Mouse (Mus musculus) thymus, adult 2 months (tissue): ENCODE results near the gene Polr1d. TPM values are rescaled to one million over a fixed set of nuclear protein-coding genes. Genes with fewer than 3 reads are reported as not detected.

Experiments
- DNase-seq: peaks from one replicate; pipeline ENCODE4 v3.0.0; 2021
- H3K27ac ChIP-seq: fragments of 200-500 bp; 2 replicates; pipeline ENCODE4 v1.5.1; 2012; ENCODE audit warnings: low read length, control low read depth; ENCODE audit not compliant: control insufficient read depth, insufficient read depth
- H3K27me3 ChIP-seq: fragments of 200-500 bp; 2 replicates; pipeline ENCODE4 v1.6.1; 2012; ENCODE audit warnings: mild to moderate bottlenecking, low read length, moderate library complexity, mixed read lengths; ENCODE audit not compliant: control insufficient read depth, insufficient read depth
- H3K36me3 ChIP-seq: fragments of 200-500 bp; 2 replicates; pipeline ENCODE4 v1.6.1; 2012; ENCODE audit warnings: mild to moderate bottlenecking, low read length, moderate library complexity; ENCODE audit not compliant: control insufficient read depth, insufficient read depth
- H3K4me1 ChIP-seq: fragments of 200-500 bp; replicated peaks from 2 replicates; pipeline ENCODE4 v1.6.1; 2012; ENCODE audit warnings: low read length; ENCODE audit not compliant: control insufficient read depth, insufficient read depth
- H3K4me3 ChIP-seq: fragments of 200-500 bp; 2 replicates; pipeline ENCODE4 v1.5.1; 2012; ENCODE audit warnings: mild to moderate bottlenecking, low read length, control low read depth, moderate library complexity; ENCODE audit not compliant: control insufficient read depth, insufficient read depth
- CTCF ChIP-seq: fragments of 200-500 bp; IDR thresholded peaks from 2 replicates; pipeline ENCODE4 v1.5.1; 2012; ENCODE audit warnings: mild to moderate bottlenecking, control low read depth, low read length, moderate library complexity, borderline replicate concordance; ENCODE audit not compliant: control insufficient read depth, poor library complexity, insufficient read depth; ENCODE audit errors: extremely low read depth
- POLR2A ChIP-seq: fragments of 200-500 bp; IDR thresholded peaks from 2 replicates; pipeline ENCODE4 v1.6.1; 2012; ENCODE audit warnings: mild to moderate bottlenecking, low read length, control low read depth, moderate library complexity; ENCODE audit not compliant: control insufficient read depth, poor library complexity, insufficient read depth; ENCODE audit errors: extremely low read depth
- WGBS: fragments of 180-500 bp; shearing (Covaris S2); methylation state at CpG from one replicate; pipeline ENCODE4 v1.1.7; 2018; 5-methylcytosine and 5-hydroxymethylcytosine counted together
- polyA plus RNA-seq: library from polyadenylated mRNA; depleted of rRNA; stranded (reverse); fragments of >200 nt; gene quantifications from 2 replicates; pipeline ENCODE4 v1.2.3, GENCODE M21; 2012

The Polr1d gene
- polyA plus RNA-seq, 1 experiment = 55.1 TPM

DNA sequence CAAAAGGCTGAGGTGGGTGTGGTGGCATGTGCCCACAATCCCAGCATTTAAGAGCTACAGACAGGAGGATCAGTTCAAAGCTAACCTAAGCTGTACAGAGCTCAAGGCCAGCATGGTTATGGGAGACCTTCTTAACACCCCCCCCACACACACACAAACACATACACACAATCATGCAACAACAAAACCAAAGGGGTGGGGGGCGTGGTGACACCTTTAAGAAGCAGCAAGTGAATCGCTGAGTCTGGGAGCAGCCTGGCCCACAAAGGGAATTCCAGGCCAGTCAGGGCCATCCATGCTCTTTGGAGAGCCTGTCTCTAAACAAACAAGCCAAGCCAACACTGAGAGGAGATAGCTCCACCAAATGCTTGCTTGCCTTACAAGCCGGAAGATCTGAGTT, 39.2 kb upstream of the Polr1d start:
- H3K36me3 ChIP-seq = peaks cover 19% of the 10 kb centered on the region
- no peak overlapping the region for H3K27ac ChIP-seq
- no peak for DNase-seq
- H3K27me3 ChIP-seq = no peaks in the 10 kb centered on the region
- H3K4me1 ChIP-seq = no peaks in the 10 kb centered on the region
- no peak overlapping the region for H3K4me3 ChIP-seq
- TF ChIP-seq POLR2A (no peak), CTCF (no peak)
- WGBS = 88% methylated on average over 3 of the region's 3 CpGs

DNA sequence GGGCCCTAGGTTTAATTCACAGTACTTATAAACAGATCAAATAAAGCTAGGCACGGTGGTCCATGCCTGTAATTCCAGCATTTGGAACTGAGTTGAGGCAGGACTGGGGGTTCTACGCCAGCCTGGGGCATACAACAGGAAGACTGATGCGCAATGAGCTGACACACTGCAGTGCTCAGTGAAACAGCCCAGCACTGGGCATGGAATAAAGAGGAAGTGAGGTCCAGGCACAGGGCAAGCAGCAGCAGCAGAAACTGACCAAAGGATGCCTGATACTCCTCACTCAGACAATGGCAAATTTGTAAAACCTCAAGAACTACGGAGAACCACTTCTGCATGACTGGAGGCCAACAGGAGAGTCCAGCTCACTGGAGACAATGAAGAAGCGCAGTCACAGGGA, 37.5 kb upstream of the Polr1d start:
- 89% methylated on average over 5 of the region's 5 CpGs for WGBS
- TF ChIP-seq POLR2A (no peak), CTCF (no peak)
- H3K4me3 ChIP-seq = no peak overlapping the region
- H3K27ac ChIP-seq = no peak overlapping the region
- no peak for DNase-seq
- no peaks in the 10 kb centered on the region for H3K4me1 ChIP-seq
- H3K27me3 ChIP-seq = no peaks in the 10 kb centered on the region
- H3K36me3 ChIP-seq = peaks cover 19% of the 10 kb centered on the region

DNA sequence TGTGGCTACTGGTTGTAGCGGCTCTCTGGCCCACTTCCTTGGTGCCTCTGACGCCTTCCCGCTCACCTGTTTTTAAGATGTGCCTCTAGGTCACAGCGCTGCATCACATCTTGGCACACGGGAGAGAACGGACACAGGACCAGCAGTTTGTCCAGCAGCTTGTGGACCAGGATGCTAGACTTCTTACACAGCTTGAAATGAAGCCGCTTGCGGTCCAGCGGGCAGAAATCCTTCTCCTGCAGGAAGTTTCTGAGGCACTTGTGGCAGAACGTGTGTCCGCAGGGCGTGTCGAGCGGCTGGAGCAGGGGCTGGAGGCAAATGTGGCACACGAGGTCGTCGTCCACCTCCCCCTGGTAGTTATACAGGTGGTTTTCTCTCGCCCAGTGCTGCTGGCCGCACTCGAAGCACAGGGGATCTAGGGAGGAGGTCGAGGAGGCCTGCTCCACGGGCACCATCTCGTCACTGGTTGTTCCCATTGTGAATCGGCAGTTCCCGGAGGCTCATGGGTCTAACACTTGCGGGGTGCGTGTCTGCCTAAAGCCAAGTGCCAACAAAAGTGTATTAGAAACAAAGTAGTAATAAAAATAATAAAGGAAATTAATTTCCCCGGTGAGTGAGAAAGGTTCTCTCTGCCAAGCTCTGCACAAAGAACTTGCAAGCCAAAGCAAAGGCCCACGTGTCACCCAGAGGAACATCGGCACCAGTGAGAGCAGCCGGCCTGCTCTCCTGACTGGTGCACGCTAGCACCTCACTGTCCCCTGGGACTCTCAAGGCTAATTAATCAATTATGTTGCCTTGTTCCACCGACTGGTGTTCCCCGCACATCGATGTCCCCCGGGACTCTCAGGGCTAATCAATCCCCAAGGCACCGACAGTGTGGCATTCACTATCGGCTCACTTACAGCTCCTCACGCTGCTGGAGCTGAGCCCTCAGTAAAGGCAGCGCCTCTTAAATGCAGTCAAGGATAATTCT, 34.6 kb upstream of the Polr1d start:
- no peak for DNase-seq

DNA sequence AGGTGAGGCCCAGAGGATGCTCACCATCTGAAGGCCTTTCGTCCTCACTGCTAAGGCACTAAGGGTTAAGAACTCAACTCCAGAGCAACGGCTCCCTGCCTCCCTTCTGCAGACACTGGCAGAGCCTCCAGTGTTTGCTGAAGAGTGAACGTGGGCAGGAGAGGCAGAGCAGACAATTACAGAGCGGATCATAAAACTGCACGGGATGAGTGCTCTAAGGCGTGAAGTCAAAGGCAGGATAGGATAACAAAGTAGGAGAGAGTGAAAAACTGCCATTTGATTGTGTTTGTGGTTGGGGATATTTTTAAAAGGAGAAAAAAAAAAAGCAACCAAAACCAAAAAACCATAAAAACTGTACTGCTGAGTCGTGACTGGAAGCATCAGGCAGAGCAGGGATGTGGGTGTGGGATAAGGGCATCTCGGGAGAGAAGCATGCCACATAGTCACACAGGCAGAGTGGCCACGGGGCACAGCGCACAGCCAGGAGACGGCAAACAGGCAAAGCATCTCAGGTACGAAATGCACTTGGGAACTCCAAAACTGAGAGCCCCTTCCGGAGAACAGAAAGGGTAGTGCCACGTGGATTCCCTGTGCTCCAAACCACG, 33.5 kb upstream of the Polr1d start:
- no peak for TF ChIP-seq POLR2A
- no peak for TF ChIP-seq CTCF
- no peak for DNase-seq
- 93% methylated on average over 15 of the region's 15 CpGs for WGBS
- Histone ChIP-seq H3K36me3 (peaks cover 19% of the 10 kb centered on the region), H3K4me1 (peaks cover 3% of the 10 kb centered on the region), H3K4me3 (no peak overlapping the region), H3K27ac (no peak overlapping the region), H3K27me3 (no peaks in the 10 kb centered on the region)

More for the DNA sequence above, 34.6 kb upstream of the Polr1d start:
- no peak for TF ChIP-seq POLR2A
- TF ChIP-seq CTCF = no peak
- H3K27me3 ChIP-seq = no peaks in the 10 kb centered on the region
- 97% methylated on average over 40 of the region's 40 CpGs for WGBS
- no peak overlapping the region for H3K27ac ChIP-seq
- peaks cover 19% of the 10 kb centered on the region for H3K36me3 ChIP-seq
- peaks cover 3% of the 10 kb centered on the region for H3K4me1 ChIP-seq
- H3K4me3 ChIP-seq = no peak overlapping the region

DNA sequence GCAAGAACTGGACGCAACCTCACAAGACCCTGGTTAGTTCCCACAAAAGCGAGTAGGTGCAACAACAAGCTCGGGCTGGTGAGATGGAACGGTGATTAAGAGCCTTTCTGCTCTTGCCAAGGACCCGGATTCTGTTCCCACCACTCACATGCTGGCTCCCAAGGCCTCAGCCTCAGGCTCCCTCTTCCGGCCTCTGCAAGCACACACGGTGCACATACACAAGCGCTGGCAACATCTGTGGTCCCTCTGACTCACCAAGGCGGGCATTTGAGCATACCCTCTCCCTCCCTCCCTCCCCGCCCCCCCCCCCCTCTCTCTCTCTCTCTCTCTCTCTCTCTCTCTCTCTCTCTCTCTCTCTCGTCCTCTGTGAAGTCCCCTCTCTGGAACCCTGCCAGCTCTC, 31.5 kb upstream of the Polr1d start:
- H3K4me1 ChIP-seq = peaks cover 6% of the 10 kb centered on the region
- no peak for TF ChIP-seq CTCF
- no peak for TF ChIP-seq POLR2A
- no peak for DNase-seq
- no peak overlapping the region for H3K27ac ChIP-seq
- H3K36me3 ChIP-seq = peaks cover 17% of the 10 kb centered on the region
- WGBS = 86% methylated on average over 10 of the region's 11 CpGs
- H3K27me3 ChIP-seq = no peaks in the 10 kb centered on the region
- no peak overlapping the region for H3K4me3 ChIP-seq

DNA sequence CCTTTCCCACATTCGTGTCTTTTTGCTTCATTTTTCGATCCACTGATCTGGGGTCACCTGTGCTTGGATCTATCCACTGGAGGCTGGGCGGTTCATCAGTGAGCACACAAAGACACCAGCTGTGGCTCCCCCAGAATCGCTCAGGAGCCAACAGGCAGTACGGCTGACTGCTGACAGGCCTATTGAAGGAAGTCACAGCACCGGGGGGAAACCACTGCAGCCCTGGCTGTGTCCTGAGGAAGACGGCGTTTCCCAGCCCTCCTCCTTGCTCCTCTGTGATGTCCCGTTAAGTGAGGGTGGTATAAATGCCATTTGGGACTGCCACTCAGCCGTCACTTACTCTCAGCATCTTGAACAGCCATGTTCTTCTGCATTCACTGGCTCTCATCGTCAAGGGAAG, 30.9 kb upstream of the Polr1d start:
- H3K27me3 ChIP-seq = no peaks in the 10 kb centered on the region
- H3K27ac ChIP-seq = no peak overlapping the region
- H3K4me3 ChIP-seq = no peak overlapping the region
- 40% methylated on average over 11 of the region's 11 CpGs for WGBS
- peaks cover 10% of the 10 kb centered on the region for H3K36me3 ChIP-seq
- H3K4me1 ChIP-seq = peaks cover 6% of the 10 kb centered on the region
- no peak for TF ChIP-seq CTCF
- TF ChIP-seq POLR2A = no peak
- no peak for DNase-seq
